Mouse (Mus musculus) forebrain, embryonic 14.5 days (tissue): ENCODE results near the gene Paqr6. TPM values are rescaled to one million over a fixed set of nuclear protein-coding genes. Genes with fewer than 3 reads are reported as not detected.
A peak's percentile ranks its signal among the peaks of the same experiment; 100 is the strongest.

Experiments used
- ATAC-seq: fragments of 200-750 bp; cut with Nextera tagmentation; 2 replicates; pipeline ENCODE4 v1.8.0; 2017; ENCODE audit warnings: mild to moderate bottlenecking, moderate library complexity
- DNase-seq: peaks from one replicate; pipeline ENCODE4 v3.0.0-alpha.2; 2015; ENCODE audit warnings: low spot score
- H3K27ac ChIP-seq: fragments of 300-500 bp; sonication (generic); 2 replicates; pipeline ENCODE4 v1.5.1; 2014; ENCODE audit warnings: low read depth, mild to moderate bottlenecking, control low read depth, low read length, moderate library complexity
- H3K27me3 ChIP-seq: fragments of 300-500 bp; sonication (generic); replicated peaks from 2 replicates; pipeline ENCODE4 v1.6.1; 2014; ENCODE audit warnings: low read length, control low read depth, mixed read lengths; ENCODE audit not compliant: control insufficient read depth, insufficient read depth
- H3K36me3 ChIP-seq: fragments of 300-500 bp; sonication (generic); 2 replicates; pipeline ENCODE4 v1.6.1; 2014; ENCODE audit warnings: low read length, control low read depth; ENCODE audit not compliant: control insufficient read depth, insufficient read depth
- H3K4me1 ChIP-seq: fragments of 300-500 bp; sonication (generic); 2 replicates; pipeline ENCODE4 v1.6.1; 2014; ENCODE audit warnings: antibody characterized with exemption, low read length, control low read depth; ENCODE audit not compliant: control insufficient read depth, insufficient read depth
- H3K4me2 ChIP-seq: fragments of 300-500 bp; sonication (generic); 2 replicates; pipeline ENCODE4 v1.6.1; 2014; ENCODE audit warnings: mild to moderate bottlenecking, control low read depth, low read length
- H3K4me3 ChIP-seq: fragments of 300-500 bp; sonication (generic); 2 replicates; pipeline ENCODE4 v1.5.1; 2014; ENCODE audit warnings: low read depth, low read length, control low read depth
- H3K9ac ChIP-seq: fragments of 300-500 bp; sonication (generic); 2 replicates; pipeline ENCODE4 v1.6.1; 2014; ENCODE audit warnings: mild to moderate bottlenecking, low read length, control low read depth, moderate library complexity
- H3K9me3 ChIP-seq: fragments of 300-500 bp; sonication (generic); replicated peaks from 2 replicates; pipeline ENCODE4 v1.6.1; 2016; ENCODE audit warnings: low read length, control low read depth, mixed read lengths; ENCODE audit not compliant: control insufficient read depth
- WGBS: fragments of 180-500 bp; shearing (Covaris S2); extraction: QIAGEN DNeasy Blood & Tissue Kit; methylation state at CpG from one replicate; pipeline ENCODE4 v1.1.7; 2014; 5-methylcytosine and 5-hydroxymethylcytosine counted together
- polyA plus RNA-seq: library from polyadenylated mRNA; unstranded; fragments of >200 nt; fragmentation: Nextera tagmentation; extraction: Ambion mirVana; gene quantifications from 2 replicates; pipeline ENCODE4 v1.2.1, GENCODE M21; 2014

Paqr6 gene
- polyA plus RNA-seq, 1 experiment from 2014 or later, result 0.22 TPM

DNA sequence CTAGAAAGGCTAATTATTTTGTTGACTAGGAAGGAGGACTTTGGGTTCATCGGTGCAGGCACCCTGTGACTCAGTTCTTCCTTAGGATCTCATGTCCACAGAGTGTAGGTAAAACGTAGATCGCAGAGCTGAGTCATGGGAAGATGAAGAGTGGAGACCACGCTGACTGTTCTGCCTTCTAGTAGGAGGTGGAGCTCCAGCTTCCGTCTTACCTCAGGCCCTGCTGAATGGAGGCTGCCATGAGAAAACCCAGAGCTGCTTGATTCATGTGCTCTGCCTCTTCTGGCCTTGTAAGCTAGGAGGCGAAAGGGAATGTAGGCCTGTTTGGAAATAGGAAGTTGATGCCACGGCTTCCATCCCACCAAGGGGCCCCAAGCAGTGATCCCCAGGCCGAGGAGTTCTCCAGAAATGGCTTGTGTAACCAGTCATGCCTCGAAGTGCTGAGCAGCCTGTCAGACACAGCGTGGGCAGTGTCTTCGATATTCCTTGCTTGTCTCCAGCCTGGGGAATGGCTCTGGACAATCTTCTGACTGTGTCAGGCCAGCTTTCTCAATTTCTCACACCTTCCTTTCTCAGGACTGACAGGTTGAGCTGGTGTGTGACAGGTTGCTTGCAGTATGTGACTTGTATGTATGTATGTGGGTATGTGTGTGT lies 26.9 kb upstream of the Paqr6 start:
- peak overlapping the region; percentile 25; the same call in 1 of the 2 replicates for H3K9ac ChIP-seq
- peak overlapping the region; percentile 8; the same call in 1 of the 2 replicates for H3K4me3 ChIP-seq
- peaks cover 14% of the 10 kb centered on the region for H3K36me3 ChIP-seq

DNA sequence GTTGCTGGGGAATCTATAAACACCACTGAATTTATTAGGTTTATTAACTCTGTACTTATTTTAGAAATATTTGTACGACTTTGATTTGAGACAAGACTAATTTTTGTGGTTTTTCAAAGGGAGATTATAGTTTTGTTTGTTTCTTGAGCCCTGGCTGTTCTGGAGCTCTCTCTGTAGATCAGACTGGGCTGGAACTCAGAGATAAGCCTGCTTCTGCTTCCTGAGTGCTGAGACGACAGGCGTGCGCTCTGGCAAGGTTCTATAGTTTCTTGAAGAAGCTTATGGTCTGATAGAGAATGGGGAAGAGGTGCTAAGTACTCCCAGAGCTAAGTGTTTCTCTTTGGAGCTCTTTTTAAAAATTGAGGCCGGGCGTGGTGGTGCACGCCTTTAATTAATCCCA lies 26.1 kb upstream of the Paqr6 start:
- no peak for DNase-seq
- no peak overlapping the region for H3K9ac ChIP-seq
- no peaks in the 10 kb centered on the region for H3K9me3 ChIP-seq
- ATAC-seq, result no peak
- H3K27me3 ChIP-seq, result no peaks in the 10 kb centered on the region
- peaks cover 22% of the 10 kb centered on the region for H3K36me3 ChIP-seq
- H3K4me2 ChIP-seq, result no peak overlapping the region
- WGBS, result 98% methylated on average over 7 of the region's 7 CpGs
- H3K27ac ChIP-seq, result no peak overlapping the region
- no peak overlapping the region for H3K4me3 ChIP-seq
- peaks cover 10% of the 10 kb centered on the region; the same call in 1 of the 2 replicates for H3K4me1 ChIP-seq

More for the DNA sequence above, 26.9 kb upstream of the Paqr6 start:
- ATAC-seq, result no peak
- Histone ChIP-seq H3K27ac (no peak overlapping the region), H3K4me1 (peaks cover 10% of the 10 kb centered on the region; the same call in 1 of the 2 replicates), H3K27me3 (no peaks in the 10 kb centered on the region), H3K9me3 (no peaks in the 10 kb centered on the region), H3K4me2 (peak overlapping the region; percentile 59)
- WGBS, result 90% methylated on average over 11 of the region's 11 CpGs
- no peak for DNase-seq

DNA sequence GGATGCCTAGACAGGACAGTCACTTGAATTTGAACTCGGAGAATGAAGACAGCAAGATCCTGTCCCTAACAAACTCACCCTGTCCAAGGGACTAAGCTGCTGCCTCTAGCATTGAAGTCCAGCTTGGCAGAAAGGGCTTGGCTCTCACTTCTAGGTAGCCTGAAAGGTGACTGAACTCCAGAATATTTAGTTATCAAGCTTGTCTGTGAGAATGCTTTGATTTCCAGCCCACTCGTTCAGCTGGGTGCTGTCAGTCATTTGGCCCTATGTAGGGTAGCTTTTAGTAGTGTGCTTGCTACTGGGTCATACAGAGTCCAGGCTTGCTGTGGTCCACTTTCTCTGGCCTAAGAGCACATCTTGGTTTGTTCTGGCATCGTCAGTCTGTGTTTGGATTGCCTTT lies 25.4 kb upstream of the Paqr6 start:
- no peak overlapping the region for H3K4me2 ChIP-seq
- no peaks in the 10 kb centered on the region for H3K9me3 ChIP-seq
- no peak overlapping the region for H3K9ac ChIP-seq
- H3K4me1 ChIP-seq, result peaks cover 10% of the 10 kb centered on the region; the same call in 1 of the 2 replicates
- ATAC-seq (no peak), DNase-seq (no peak)
- H3K36me3 ChIP-seq, result peaks cover 29% of the 10 kb centered on the region
- no peak overlapping the region for H3K4me3 ChIP-seq
- H3K27me3 ChIP-seq, result no peaks in the 10 kb centered on the region
- WGBS, result 81% methylated on average over 3 of the region's 3 CpGs
- H3K27ac ChIP-seq, result no peak overlapping the region

GRCm38 (mm10) chr3:88350732-88351131 lies 13.7 kb upstream of the Paqr6 start:
- Histone ChIP-seq H3K4me1 (no peaks in the 10 kb centered on the region), H3K27me3 (no peaks in the 10 kb centered on the region), H3K9ac (no peak overlapping the region), H3K9me3 (no peaks in the 10 kb centered on the region), H3K4me3 (no peak overlapping the region), H3K27ac (no peak overlapping the region), H3K4me2 (no peak overlapping the region), H3K36me3 (peaks cover 99% of the 10 kb centered on the region)
- no peak for ATAC-seq
- no peak for DNase-seq
- 93% methylated on average over 13 of the region's 13 CpGs for WGBS

DNA sequence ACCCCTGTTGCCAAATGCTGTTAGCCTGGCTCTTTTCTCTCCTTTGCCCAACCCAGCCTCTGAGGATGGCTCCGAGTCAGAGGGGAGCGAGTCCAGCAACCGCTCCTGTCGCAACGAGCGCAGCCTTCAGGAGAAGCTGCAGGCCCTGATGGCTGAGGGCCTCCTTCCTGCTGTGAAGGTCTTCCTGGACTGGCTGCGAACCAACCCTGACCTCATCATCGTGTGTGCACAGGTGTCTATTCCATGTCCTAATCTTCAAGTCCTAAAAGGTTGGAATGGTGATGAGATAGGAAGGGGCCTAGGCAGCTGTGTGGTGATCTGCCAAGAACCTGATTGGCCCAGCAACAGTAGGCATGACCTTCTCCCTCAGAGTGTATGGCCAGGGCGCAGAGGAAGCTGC lies 11.5 kb upstream of the Paqr6 start:
- no peak for ATAC-seq
- H3K27me3 ChIP-seq, result no peaks in the 10 kb centered on the region
- H3K9me3 ChIP-seq, result no peaks in the 10 kb centered on the region
- 98% methylated on average over 9 of the region's 9 CpGs for whole genome bisulfite sequencing
- peaks cover 99% of the 10 kb centered on the region for H3K36me3 ChIP-seq
- H3K9ac ChIP-seq, result no peak overlapping the region
- DNase-seq, result no peak
- H3K27ac ChIP-seq, result no peak overlapping the region
- no peaks in the 10 kb centered on the region for H3K4me1 ChIP-seq
- no peak overlapping the region for H3K4me2 ChIP-seq
- H3K4me3 ChIP-seq, result no peak overlapping the region

GRCm38 (mm10) chr3:88354396-88355165 lies 9.8 kb upstream of the Paqr6 start:
- no peak overlapping the region for H3K27ac ChIP-seq
- 98% methylated on average over 8 of the region's 8 CpGs for WGBS
- no peak overlapping the region for H3K9ac ChIP-seq
- H3K4me1 ChIP-seq, result no peaks in the 10 kb centered on the region
- H3K4me3 ChIP-seq, result no peak overlapping the region
- no peaks in the 10 kb centered on the region for H3K27me3 ChIP-seq
- peaks cover 99% of the 10 kb centered on the region for H3K36me3 ChIP-seq
- no peak overlapping the region for H3K4me2 ChIP-seq
- DNase-seq (no peak), ATAC-seq (no peak)
- no peaks in the 10 kb centered on the region for H3K9me3 ChIP-seq

DNA sequence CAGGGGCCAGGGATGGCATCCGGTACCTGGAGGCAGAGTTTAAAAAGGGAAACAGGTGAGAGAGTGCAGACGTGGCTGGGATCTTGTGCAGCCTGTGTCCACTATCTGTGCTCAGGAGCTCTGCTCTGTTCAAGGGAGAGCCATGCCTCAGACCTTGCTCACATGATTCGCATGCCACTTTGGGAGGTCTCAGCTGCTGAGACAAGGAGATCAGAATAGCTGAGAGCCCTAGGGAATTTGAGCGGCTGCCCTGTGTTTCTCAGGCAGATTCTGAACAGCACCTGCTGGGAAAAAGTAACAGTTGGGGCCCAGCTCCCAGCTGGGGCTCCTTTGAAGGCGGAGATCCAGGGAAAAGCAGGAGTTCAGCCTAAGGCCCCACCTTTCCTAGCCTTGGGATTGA lies 4.8 kb upstream of the Paqr6 start:
- Histone ChIP-seq H3K36me3 (peaks cover 87% of the 10 kb centered on the region), H3K4me1 (no peaks in the 10 kb centered on the region), H3K9me3 (no peaks in the 10 kb centered on the region), H3K27me3 (no peaks in the 10 kb centered on the region), H3K27ac (no peak overlapping the region), H3K4me3 (no peak overlapping the region), H3K9ac (no peak overlapping the region), H3K4me2 (no peak overlapping the region)
- ATAC-seq, result no peak
- no peak for DNase-seq
- 81% methylated on average over 5 of the region's 5 CpGs for WGBS

GRCm38 (mm10) chr3:88359989-88360388 lies 4.4 kb upstream of the Paqr6 start:
- Histone ChIP-seq H3K36me3 (peaks cover 83% of the 10 kb centered on the region), H3K4me1 (no peaks in the 10 kb centered on the region), H3K27me3 (no peaks in the 10 kb centered on the region), H3K27ac (no peak overlapping the region), H3K9ac (no peak overlapping the region), H3K4me3 (no peak overlapping the region), H3K9me3 (no peaks in the 10 kb centered on the region), H3K4me2 (no peak overlapping the region)
- WGBS, result 73% methylated on average over 3 of the region's 3 CpGs
- DNase-seq (no peak), ATAC-seq (no peak)

DNA sequence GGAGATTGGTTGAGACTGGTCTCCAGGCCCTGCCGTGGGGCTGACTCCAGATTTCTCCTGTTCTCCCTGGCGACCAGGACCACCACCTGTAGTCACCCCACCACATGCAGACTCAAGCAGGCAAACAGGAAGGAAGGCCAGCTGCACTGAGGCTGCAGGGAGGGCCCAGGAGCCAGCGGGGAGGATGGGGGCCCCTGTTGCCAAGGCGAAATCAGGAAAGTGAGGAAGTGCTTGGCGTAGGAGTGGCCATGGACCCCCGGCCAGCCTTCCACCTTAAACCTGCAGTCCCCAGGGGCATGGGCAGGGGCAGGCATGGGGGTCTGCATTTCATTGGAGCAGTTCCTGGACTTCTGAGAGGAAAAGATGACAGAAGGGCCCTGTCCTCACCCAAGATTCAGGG lies 3.3 kb upstream of the Paqr6 start:
- ATAC-seq (no peak), DNase-seq (no peak)
- Histone ChIP-seq H3K9me3 (no peaks in the 10 kb centered on the region), H3K4me3 (no peak overlapping the region), H3K27me3 (0 out of 2 replicates have a peak, but pooled peaks cover 6% of the 10 kb centered on the region), H3K9ac (no peak overlapping the region), H3K27ac (no peak overlapping the region), H3K36me3 (peaks cover 72% of the 10 kb centered on the region), H3K4me2 (no peak overlapping the region), H3K4me1 (no peaks in the 10 kb centered on the region)
- 88% methylated on average over 6 of the region's 6 CpGs for WGBS
